Mouse (Mus musculus) G1E (cell line): ENCODE results near the gene Zswim5.
"Not testable (repeated sequence)": the region's sequence is repeated elsewhere in the genome, so short reads cannot be mapped to it uniquely, and the experiment has no call there.

Experiments
- CTCF ChIP-seq: IDR thresholded peaks from 2 replicates; pipeline ENCODE4 v1.5.1; 2012; ENCODE audit warnings: low read depth, low read length, inconsistent platforms, mixed read lengths
- GATA1 ChIP-seq: IDR thresholded peaks from 2 replicates; pipeline ENCODE4 v1.6.1; 2012; ENCODE audit warnings: borderline replicate concordance, low read length, inconsistent platforms, mixed read lengths
- TAL1 ChIP-seq: conservative IDR thresholded peaks from 2 replicates; pipeline ENCODE4 v1.6.1; 2012; ENCODE audit warnings: low read depth, low read length, inconsistent platforms, mixed read lengths

DNA sequence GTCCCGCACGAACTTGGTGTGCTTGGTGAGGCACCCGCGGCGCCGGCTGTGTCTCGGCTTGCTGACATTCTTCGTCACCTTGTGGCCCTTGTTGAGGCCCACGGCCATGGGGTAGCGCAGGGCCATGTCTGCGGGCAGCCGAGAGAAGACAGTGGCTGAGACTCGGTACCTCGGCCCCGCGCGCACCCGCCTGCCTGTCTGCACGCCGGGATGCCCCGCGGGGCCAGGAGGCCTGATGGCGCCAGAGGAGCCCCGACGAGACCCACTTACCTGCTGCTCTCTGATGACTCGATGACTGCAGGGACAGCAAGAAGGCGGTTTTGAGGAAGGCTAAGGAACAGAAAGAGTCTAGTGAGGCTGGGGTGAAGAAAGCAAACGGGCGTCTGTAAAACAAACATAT lies 37.1 kb upstream of the Zswim5 start:
- not testable (repeated sequence) for TF ChIP-seq CTCF, TAL1, GATA1
